Mouse (Mus musculus): ENCODE measurements at regions not wholly inside any gene's neighbourhood (a gene's known extent, or its start where the extent isn't known, plus 50 kb on each side); places are given as distances from the start of the nearest gene placed in this dataset.

DNA sequence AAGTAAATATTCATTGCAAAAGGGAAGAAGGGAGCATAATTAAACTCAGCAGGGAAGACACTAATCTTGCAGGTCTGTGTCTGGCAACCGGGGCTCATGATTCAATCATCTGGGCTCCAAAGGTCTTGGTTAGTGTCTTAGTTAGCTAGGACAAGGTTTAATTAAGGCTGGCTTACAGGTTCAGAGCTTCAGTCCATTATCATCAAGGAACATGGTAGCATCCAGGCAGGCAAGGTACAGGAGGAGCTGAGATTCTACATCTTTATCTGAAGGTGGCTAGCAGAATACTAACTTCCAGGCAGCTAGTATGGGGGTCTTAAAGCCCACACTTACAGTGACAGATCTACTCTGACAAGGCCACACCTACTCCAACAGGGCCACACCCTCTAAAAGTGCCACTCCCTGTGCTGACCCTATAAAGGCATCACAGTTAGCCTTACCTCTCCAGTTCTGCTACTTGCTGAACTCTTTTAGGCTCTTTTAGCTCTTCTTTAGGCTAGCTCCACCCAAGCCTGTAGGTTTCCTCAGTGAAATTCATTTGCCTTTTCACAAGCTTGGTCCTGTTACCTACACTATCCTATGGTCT is 309.8 kb downstream of the Ccser2 start:
- TF ChIP-seq CTCF (IDR thresholded peaks at IDR 0.05; ENCODE audit: insufficient read depth, low read depth, low read length) (no peak), POLR2A (IDR thresholded peaks at IDR 0.05; ENCODE audit: insufficient read depth, low read depth, low read length) (no peak)
